ENCODE assay signal across 8 mouse cellular contexts in the genomic region with DNA sequence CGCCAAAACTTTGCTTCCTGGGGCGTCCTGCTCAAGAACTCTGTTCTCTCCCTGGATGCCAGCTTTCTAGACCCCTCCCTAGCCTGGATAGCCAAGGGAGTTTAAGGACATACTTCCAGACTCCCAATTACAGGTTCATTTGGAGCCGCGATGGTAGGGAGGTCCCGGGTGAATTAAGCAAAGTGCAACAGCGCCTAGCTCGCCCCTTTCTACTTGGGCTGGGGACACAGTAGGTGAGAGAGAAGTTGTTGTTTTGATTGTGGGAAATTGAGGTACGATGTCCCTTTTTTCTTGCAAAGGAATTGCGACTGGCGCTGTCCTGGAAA. TPM values are rescaled to one million over a fixed set of nuclear protein-coding genes. Genes with fewer than 3 reads are reported as not detected.
DNase-seq lines count a peak whose midpoint lies in the region; ATAC-seq and TF ChIP-seq lines count a peak whose summit lies in the region.

No protein-coding gene starts in this region.

- DNase-seq in left cerebral cortex, adult 2 months (ENCODE audit: extremely low spot score in 1 of 2, low spot score in 2 of 2): no peak
- DNase-seq in left cerebral cortex, adult 9 months (ENCODE audit: low spot score in 2 of 2): no peak
- DNase-seq in forebrain, embryonic 11.5 days (ENCODE audit: low spot score): no peak
- no peak for DNase-seq in right cerebral cortex, postnatal 36 days (ENCODE audit: low spot score in 2 of 2)
- no peak for DNase-seq in cerebellum, adult 11-12 months

- no peaks in the 10 kb centered on the region for H3K36me3 ChIP-seq in forebrain, embryonic 11.5 days (ENCODE audit: control insufficient read depth, insufficient read depth, low read length)
- H3K36me3 ChIP-seq in intestine, embryonic 16.5 days (ENCODE audit: control insufficient read depth, insufficient read depth, low read length): no peaks in the 10 kb centered on the region
- H3K36me3 ChIP-seq in neural tube, embryonic 13.5 days: no peaks in the 10 kb centered on the region

- WGBS in forebrain, embryonic 11.5 days: 1% methylated on average over 10 of the region's 10 CpGs
- 1% methylated on average over 10 of the region's 10 CpGs for WGBS in intestine, embryonic 16.5 days
- 2% methylated on average over 10 of the region's 10 CpGs for WGBS in neural tube, embryonic 13.5 days

- peak overlapping the region; percentile 52 for H3K9ac ChIP-seq in forebrain, embryonic 11.5 days (ENCODE audit: low read length)
- peak overlapping the region; percentile 61 for H3K9ac ChIP-seq in intestine, embryonic 16.5 days (ENCODE audit: low read depth, low read length)
- peak overlapping the region; percentile 69 for H3K9ac ChIP-seq in neural tube, embryonic 13.5 days

- H3K4me3 ChIP-seq in left cerebral cortex, adult 2 months: peak overlapping the region; percentile 66
- peak overlapping the region; percentile 45 for H3K4me3 ChIP-seq in forebrain, embryonic 11.5 days (ENCODE audit: low read depth, low read length)
- peak overlapping the region; percentile 57 for H3K4me3 ChIP-seq in intestine, embryonic 16.5 days (ENCODE audit: low read length)
- H3K4me3 ChIP-seq in neural tube, embryonic 13.5 days: peak overlapping the region; percentile 57

- ATAC-seq in forebrain, embryonic 11.5 days (replicated peaks; ENCODE audit: low FRiP score): 0 out of 2 replicates have a peak, but pooled peaks have one; percentile 14
- no peak for ATAC-seq in intestine, embryonic 16.5 days
- ATAC-seq in neural tube, embryonic 13.5 days (ENCODE audit: low read depth): peak; percentile 16
- no peak for ATAC-seq in erythroid progenitor cell, adult 5-6 weeks (replicated peaks; ENCODE audit: low FRiP score, poor library complexity, severe bottlenecking)

- no peak overlapping the region for H3K27ac ChIP-seq in left cerebral cortex, adult 2 months
- no peak overlapping the region for H3K27ac ChIP-seq in forebrain, embryonic 11.5 days (ENCODE audit: low read depth, low read length)
- H3K27ac ChIP-seq in intestine, embryonic 16.5 days (ENCODE audit: low read length): no peak overlapping the region
- H3K27ac ChIP-seq in neural tube, embryonic 13.5 days (replicated peaks): no peak overlapping the region

- no peaks in the 10 kb centered on the region for H3K9me3 ChIP-seq in forebrain, embryonic 11.5 days (ENCODE audit: control insufficient read depth, low read length)
- H3K9me3 ChIP-seq in intestine, embryonic 16.5 days (ENCODE audit: control insufficient read depth, low read length): no peaks in the 10 kb centered on the region
- no peaks in the 10 kb centered on the region for H3K9me3 ChIP-seq in neural tube, embryonic 13.5 days

- H3K27me3 ChIP-seq in forebrain, embryonic 11.5 days (ENCODE audit: control insufficient read depth, insufficient read depth, low read length): peaks cover 10% of the 10 kb centered on the region; the same call in 1 of the 2 replicates
- peaks cover 3% of the 10 kb centered on the region; the same call in 1 of the 2 replicates for H3K27me3 ChIP-seq in intestine, embryonic 16.5 days (replicated peaks; ENCODE audit: control insufficient read depth, insufficient read depth, low read length)
- H3K27me3 ChIP-seq in neural tube, embryonic 13.5 days: peaks cover 36% of the 10 kb centered on the region

- no peaks in the 10 kb centered on the region for H3K4me1 ChIP-seq in forebrain, embryonic 11.5 days (replicated peaks; ENCODE audit: control insufficient read depth, insufficient read depth, low read length)
- H3K4me1 ChIP-seq in intestine, embryonic 16.5 days (ENCODE audit: control insufficient read depth, insufficient read depth, low read length): no peaks in the 10 kb centered on the region
- H3K4me1 ChIP-seq in neural tube, embryonic 13.5 days (replicated peaks): peaks cover 15% of the 10 kb centered on the region

- no peak for TF ChIP-seq CTCF in left cerebral cortex, adult 2 months (IDR thresholded peaks at IDR 0.05)

- H3K4me2 ChIP-seq in forebrain, embryonic 11.5 days (ENCODE audit: low read depth, low read length, severe bottlenecking): peak overlapping the region; percentile 75
- peak overlapping the region; percentile 93 for H3K4me2 ChIP-seq in intestine, embryonic 16.5 days (ENCODE audit: low read depth, low read length)
- H3K4me2 ChIP-seq in neural tube, embryonic 13.5 days: peak overlapping the region; percentile 98

- intact Hi-C loops in left cerebral cortex, adult 2 months (cut with DNase I): loop anchor here (2.0 to 5.0 kb wide), 2 partner anchors 158 to 353 kb away; no protein-coding TSS in a partner anchor

RNA-seq across cellular contexts. Expression of a gene that starts 0.7 kb away (rescaled TPM):
- 1 to 10 TPM; 4.4 to 5.7 TPM for total RNA-seq in left cerebral cortex, adult 2 months (2021)
- 1.7 and 2.2 TPM in 2 replicates for polyA plus RNA-seq in forebrain, embryonic 11.5 days (2014; fragmentation: Nextera tagmentation; extraction: Ambion mirVana)
- polyA plus RNA-seq in intestine, embryonic 16.5 days (2015; fragmentation: Nextera tagmentation; extraction: Ambion mirVana): 7.3 and 7.8 TPM in 2 replicates
- 5.2 and 6.0 TPM in 2 replicates for polyA plus RNA-seq in neural tube, embryonic 13.5 days (2015; fragmentation: Nextera tagmentation; extraction: Ambion mirVana)
- 0.42 TPM in 1 of 2 replicates, not detected in the other for total RNA-seq in erythroid progenitor cell, adult 5-6 weeks (2015; ENCODE audit: low replicate concordance)
- total RNA-seq in erythroid progenitor cell, adult 5-6 weeks (2017; ENCODE audit: low replicate concordance): not detected in 2 replicates

Comparison
In these comparisons a context has a peak if more than half of its experiments do, and no peak if none do; other contexts are left out.
1. ATAC-seq: peak in forebrain, embryonic 11.5 days (single experiment) and neural tube, embryonic 13.5 days (single experiment); none in intestine, embryonic 16.5 days (single experiment) and erythroid progenitor cell, adult 5-6 weeks (single experiment).
2. Peak in every context shown above with its lines, with median percentiles within 50 percentile points of each other: H3K4me3 ChIP-seq, H3K4me2 ChIP-seq and H3K9ac ChIP-seq.